Mouse (Mus musculus) lung, adult 2 months (tissue): ENCODE data around the gene Bard1. TPM values are rescaled to one million over a fixed set of nuclear protein-coding genes. Genes with fewer than 3 reads are reported as not detected.

ENCODE experiments used
- DNase-seq: peaks from one replicate; pipeline ENCODE4 v3.0.0; 2022
- H3K4me1 ChIP-seq: fragments of 200-500 bp; 2 replicates; pipeline ENCODE4 v1.6.1; 2011; ENCODE audit warnings: low read length; ENCODE audit not compliant: control insufficient read depth, insufficient read depth
- H3K4me3 ChIP-seq: fragments of 200-500 bp; replicated peaks from 2 replicates; pipeline ENCODE3; 2011; ENCODE audit warnings: low read depth, mild to moderate bottlenecking, control low read depth, low read length; ENCODE audit errors: extremely low read depth
- CTCF ChIP-seq: fragments of 200-500 bp; IDR thresholded peaks from 2 replicates; pipeline ENCODE4 v1.5.1; 2011; ENCODE audit warnings: mild to moderate bottlenecking, low read length, control low read depth; ENCODE audit not compliant: insufficient read depth
- POLR2A ChIP-seq: fragments of 200-500 bp; IDR thresholded peaks from 2 replicates; pipeline ENCODE4 v1.6.1; 2011; ENCODE audit warnings: low read depth, mild to moderate bottlenecking, control low read depth, low read length, borderline replicate concordance; ENCODE audit errors: extremely low read depth
- WGBS: fragments of 180-500 bp; shearing (Covaris S2); methylation state at CpG from one replicate; pipeline ENCODE4 v1.1.7; 2018; 5-methylcytosine and 5-hydroxymethylcytosine counted together
- polyA plus RNA-seq: library from polyadenylated mRNA; depleted of rRNA; stranded (reverse); fragments of >200 nt; gene quantifications from 2 replicates; pipeline ENCODE4 v1.2.3, GENCODE M21; 2012; rRNA removed

Bard1 gene
- 0.46 and 0.78 TPM in 2 replicates for polyA plus RNA-seq

DNA sequence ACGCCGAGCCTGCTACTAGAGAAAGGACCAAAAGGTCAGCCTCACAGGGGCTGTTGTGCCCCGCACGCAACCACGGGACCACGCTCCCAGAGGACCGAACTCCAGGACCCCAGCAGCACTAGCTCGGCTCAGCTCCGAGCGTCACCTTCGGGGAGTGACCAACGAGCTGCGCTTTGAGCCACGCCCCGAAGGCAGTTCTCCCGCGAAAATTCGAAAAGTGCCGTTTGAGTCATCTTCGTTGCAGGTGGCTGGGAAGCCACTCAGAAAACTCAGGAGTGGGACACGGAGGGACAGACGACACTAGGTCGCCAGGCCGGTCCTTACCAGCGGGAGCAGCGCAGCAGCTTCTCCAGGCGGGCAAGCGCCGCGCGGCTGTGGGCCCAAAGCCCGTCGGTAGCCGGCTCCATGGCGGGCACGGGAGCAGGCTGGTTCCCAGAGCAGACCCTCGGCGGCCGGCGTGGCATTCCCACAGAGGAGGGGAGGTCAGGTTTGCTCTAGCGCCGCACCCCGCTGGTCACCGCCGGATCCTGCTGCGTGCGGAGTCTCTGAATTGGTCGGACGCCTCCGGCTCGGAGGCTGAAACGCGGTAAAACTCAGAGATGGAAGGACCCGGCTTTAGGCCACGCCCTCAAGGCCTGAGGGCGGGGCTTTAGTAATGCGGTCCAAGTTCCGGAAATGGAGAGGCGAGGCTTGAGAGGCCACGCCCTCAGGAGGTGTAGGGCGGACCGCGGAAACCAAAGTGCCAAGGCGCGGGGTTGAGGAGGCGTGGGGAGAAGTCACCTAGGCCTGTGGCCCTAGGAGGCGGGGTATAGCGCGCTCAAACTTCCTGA is at the start of gene Bard1:
Gene Bard1 (minus strand): TSS at position 803 of the 830 bp plus-strand sequence.
- under 1% methylated on average over 69 of the region's 69 CpGs for WGBS
- H3K4me3 ChIP-seq = peak within 1 kb of the TSS; percentile 85
- no peaks in the 10 kb centered on the region; the same call in 1 of the 2 replicates for H3K4me1 ChIP-seq
- DNase-seq = peak; percentile 94
- no peak for TF ChIP-seq CTCF
- TF ChIP-seq POLR2A = peak; percentile 54; the same call in 1 of the 2 replicates

- WGBS = 79% methylated on average over 4 of the region's 4 CpGs
- Histone ChIP-seq H3K4me3 (no peak overlapping the region), H3K4me1 (no peaks in the 10 kb centered on the region)
- TF ChIP-seq CTCF (no peak), POLR2A (no peak)
- DNase-seq = no peak
These were observed 24.2 kb upstream of the Bard1 start for GRCm38 (mm10) chr1:71127171-71127570.

GRCm38 (mm10) chr1:71118511-71118910 is 15.6 kb upstream of the Bard1 start:
- no peak for DNase-seq
- WGBS = 73% methylated on average over 2 of the region's 2 CpGs
- TF ChIP-seq CTCF = no peak
- TF ChIP-seq POLR2A = no peak
- Histone ChIP-seq H3K4me1 (no peaks in the 10 kb centered on the region), H3K4me3 (no peak overlapping the region)

- DNase-seq = no peak
- Histone ChIP-seq H3K4me1 (no peaks in the 10 kb centered on the region), H3K4me3 (no peak overlapping the region)
- WGBS = 69% methylated on average over 4 of the region's 4 CpGs
- no peak for TF ChIP-seq POLR2A
These were observed 14.3 kb upstream of the Bard1 start for GRCm38 (mm10) chr1:71117253-71117652.

GRCm38 (mm10) chr1:71115781-71116180 is 12.8 kb upstream of the Bard1 start:
- TF ChIP-seq CTCF = no peak
- no peak for TF ChIP-seq POLR2A
- WGBS = 59% methylated on average over 2 of the region's 2 CpGs
- no peaks in the 10 kb centered on the region for H3K4me1 ChIP-seq
- H3K4me3 ChIP-seq = no peak overlapping the region
- DNase-seq = no peak

DNA sequence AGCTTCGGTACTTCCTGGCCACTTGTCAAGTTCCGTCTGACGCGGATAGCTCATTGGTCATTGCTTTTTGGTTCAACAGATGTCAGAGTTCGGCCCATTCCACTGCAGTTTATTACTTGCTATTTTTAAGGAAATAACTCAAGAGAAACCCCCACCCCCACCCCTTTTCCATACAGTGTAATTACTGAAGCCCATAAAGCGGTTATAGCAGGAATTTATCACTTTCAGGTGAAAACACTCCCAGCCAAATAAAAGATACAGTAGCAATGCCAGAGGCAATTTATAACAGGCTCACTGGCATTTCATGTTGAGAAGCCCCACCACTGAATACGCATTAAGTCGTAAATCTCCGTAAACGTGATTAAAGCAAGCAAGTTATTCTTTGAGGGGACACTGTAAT is 6.9 kb upstream of the Bard1 start:
- 75% methylated on average over 10 of the region's 10 CpGs for WGBS
- H3K4me1 ChIP-seq = no peaks in the 10 kb centered on the region
- no peak overlapping the region for H3K4me3 ChIP-seq
- no peak for DNase-seq
- TF ChIP-seq POLR2A = no peak
- no peak for TF ChIP-seq CTCF

- TF ChIP-seq POLR2A (no peak), CTCF (no peak)
- DNase-seq = no peak
- 90% methylated on average over 6 of the region's 6 CpGs for WGBS
- Histone ChIP-seq H3K4me1 (no peaks in the 10 kb centered on the region), H3K4me3 (no peak overlapping the region)
These were observed 3.2 kb upstream of the Bard1 start for GRCm38 (mm10) chr1:71106127-71106526.

DNA sequence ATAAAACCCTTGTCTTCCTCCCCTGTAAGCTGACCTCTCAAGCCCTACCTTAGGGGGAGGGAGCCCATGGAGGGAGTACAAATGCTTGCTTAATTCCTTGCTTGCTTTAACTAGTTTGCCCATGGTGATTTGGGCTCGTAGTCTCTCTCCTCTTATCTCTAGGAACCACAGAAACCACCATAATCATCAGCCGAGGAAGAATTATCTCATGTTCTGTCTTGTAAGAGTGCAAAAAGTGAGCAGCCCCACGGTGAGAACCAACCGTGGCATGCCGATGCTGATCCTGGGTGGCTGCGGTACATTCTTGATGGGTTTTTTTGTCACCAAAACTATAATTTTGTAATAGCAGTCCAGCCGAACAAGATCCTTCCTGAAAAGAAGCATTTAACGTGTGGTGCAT is 2.8 kb upstream of the Bard1 start:
- WGBS = 89% methylated on average over 8 of the region's 8 CpGs
- Histone ChIP-seq H3K4me1 (no peaks in the 10 kb centered on the region), H3K4me3 (no peak overlapping the region)
- no peak for TF ChIP-seq CTCF
- no peak for TF ChIP-seq POLR2A
- DNase-seq = no peak

DNA sequence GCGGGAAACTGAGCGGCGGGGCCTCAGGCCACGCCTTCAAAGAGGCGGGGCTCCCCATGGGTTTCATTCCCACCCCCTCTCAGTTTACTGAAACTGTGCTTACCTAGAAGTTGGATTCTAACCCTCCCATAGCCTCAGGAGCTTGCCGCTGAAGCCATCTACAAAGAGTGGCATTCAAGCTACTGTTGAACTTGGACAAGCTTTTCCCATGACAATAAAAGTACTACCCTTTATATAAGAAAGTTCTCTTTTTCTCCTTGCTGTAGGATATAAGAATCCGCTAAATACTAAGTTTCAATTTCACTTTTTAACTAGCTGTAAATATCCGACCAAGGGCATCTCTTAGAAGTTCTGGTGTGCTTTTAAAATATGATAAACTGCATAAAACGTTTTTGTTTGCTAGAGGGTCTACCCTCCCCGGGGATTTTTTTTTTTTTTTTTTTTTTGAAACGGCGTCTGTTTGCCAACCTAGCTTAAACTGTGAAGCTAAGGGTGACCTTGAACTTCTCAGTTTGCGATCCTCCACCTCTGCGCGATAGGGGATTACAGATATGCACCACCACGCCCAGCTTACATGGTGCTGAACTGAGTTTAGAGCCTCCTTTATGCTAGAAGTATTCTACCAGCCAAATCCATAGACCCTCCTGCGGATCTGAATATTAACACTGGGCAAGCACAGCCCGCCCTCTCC is 373 bp upstream of the Bard1 start:
- TF ChIP-seq POLR2A = no peak
- no peak for TF ChIP-seq CTCF
- no peaks in the 10 kb centered on the region; the same call in 1 of the 2 replicates for H3K4me1 ChIP-seq
- peak overlapping the region; percentile 85 for H3K4me3 ChIP-seq
- WGBS = 15% methylated on average over 18 of the region's 18 CpGs
- peak; percentile 6 for DNase-seq
